Mouse (Mus musculus) cerebellum, postnatal 25 days (tissue): ENCODE results near the gene Pygb.

ENCODE experiments used
- DNase-seq, 2 experiments: peaks; one replicate each; pipeline ENCODE4 v3.0.0; 2021; ENCODE audit warnings: mixed read lengths in 2 of 2

The Pygb gene

DNA sequence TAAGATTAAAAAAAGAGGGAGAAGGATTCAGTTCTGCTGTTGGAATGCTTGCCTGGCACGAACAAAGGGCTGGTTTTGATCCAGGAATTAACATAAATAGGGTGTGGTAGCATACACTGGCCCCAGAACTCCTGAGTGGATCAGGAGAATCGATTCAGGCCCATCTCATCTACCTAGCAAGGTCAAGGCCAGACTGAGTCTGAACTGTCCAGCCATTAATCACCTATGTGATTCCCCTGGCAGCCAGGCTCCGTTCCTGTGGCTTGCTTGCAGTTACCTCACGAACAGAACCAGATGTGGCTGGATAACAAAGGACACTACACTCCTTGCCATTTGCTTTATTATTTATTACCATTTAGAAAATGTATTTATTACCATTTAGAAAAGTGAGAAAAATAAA, 6.8 kb downstream of the Pygb start:
- DNase-seq: no peak

GRCm38 (mm10) chr2:150798084-150798483, 11.5 kb downstream of the Pygb start:
- DNase-seq: no peak

GRCm38 (mm10) chr2:150800616-150801015, 14.1 kb downstream of the Pygb start:
- no peak for DNase-seq

- DNase-seq: peak in 1 of 2 experiments; percentile 35
These were observed 16.5 kb downstream of the Pygb start for GRCm38 (mm10) chr2:150803035-150803434.

DNA sequence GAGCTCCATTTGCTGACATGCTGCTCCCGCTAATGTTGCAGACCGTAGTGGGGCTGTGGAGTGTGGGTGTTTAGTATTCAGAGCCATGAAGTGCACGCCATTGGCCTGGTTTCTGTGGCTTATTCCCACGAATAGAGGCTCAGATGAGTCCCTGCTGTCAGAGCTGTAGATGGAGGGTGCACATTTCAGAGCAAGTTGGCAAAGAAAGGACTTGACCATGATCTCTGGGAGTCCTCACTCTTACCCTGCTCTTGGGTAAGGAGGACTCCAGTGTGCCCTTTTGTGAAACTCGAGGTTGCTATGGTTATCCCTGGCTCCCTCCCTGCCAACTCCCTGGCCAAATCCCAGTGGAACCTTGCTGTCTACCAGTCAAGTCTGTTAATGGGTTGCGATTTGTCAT, 21.8 kb downstream of the Pygb start:
- DNase-seq: no peak

DNA sequence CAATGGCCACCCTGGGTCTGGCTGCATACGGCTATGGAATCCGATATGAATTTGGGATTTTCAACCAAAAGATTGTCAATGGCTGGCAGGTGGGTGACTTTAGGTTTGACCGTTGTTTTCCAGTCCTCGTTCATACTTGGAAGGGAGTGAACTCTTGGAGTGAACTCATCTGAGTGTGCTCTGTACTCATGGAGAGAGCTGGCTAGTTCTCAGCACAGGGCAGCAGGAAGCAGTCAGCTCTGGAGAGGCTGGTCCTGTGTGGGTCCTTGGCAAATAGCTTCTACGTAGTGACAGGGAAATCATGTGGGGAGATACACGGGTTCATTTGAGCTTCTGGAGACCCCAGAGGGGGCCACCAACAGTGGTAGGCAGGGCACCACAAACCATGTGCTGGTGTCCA, 22.3 kb downstream of the Pygb start:
- DNase-seq: no peak

GRCm38 (mm10) chr2:150810603-150811002, 24.1 kb downstream of the Pygb start:
- DNase-seq: no peak

DNA sequence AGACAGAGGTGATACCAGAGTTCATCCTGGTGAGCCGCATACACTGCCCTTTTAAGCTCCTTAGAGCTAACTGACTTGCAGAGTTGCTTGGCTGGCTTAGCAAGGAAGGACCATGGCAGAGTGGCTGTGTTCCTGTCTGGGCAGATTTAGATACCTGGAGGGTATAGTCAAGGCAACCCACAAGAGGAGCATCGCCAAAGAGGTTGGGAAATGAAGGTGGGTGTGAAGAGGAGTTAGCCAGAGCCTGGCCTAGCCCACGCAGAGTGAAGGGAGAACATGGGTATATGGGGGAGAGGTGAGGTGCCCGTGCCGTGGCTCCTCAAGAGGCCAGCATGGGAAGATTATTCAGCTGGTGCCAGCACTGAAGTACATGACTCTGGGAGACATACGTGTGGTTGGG, 26.3 kb downstream of the Pygb start:
- no peak for DNase-seq

- DNase-seq: peak; percentile 54 to 76
These were observed 30.3 kb downstream of the Pygb start for GRCm38 (mm10) chr2:150816676-150817402.

DNA sequence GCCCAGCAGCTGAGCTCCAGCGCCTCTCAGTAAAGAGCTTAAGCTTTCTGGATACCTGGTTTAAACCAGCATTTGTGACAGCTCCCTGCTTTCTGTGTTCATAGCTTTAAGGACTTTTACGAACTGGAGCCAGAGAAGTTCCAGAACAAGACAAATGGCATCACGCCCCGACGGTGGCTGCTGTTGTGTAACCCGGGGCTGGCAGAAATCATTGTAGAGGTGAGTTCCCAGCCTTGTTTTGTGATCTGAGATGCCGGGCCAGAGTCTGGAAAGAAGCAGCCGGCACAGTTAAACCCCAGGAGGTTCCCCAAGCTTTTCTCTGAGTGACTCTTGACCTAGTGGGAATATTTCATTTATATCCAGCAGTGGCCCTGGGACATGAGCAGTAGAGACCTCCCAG, 32.2 kb downstream of the Pygb start:
- no peak for DNase-seq

GRCm38 (mm10) chr2:150820720-150821119, 34.2 kb downstream of the Pygb start:
- no peak for DNase-seq

DNA sequence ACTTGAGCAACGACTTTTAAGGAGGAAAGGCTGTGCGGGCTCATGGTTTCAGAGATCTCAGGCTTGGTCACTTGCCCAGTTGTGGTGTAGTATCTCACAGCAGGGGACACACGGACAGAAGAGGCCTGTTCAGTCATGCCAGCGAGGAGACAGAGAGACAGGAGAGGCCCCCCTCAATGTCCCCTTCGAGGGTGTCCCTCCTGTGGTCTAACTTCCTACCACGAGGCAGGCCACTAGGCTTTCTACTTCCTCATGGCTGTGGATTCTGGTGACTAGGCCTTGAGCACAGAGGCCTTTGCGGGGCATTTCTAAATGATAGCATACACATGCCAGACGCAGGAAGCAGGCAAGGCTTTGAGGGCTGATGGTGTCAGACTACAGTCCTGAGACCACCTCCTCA, 36.5 kb downstream of the Pygb start:
- peak in 1 of 2 experiments; percentile 31 for DNase-seq

DNA sequence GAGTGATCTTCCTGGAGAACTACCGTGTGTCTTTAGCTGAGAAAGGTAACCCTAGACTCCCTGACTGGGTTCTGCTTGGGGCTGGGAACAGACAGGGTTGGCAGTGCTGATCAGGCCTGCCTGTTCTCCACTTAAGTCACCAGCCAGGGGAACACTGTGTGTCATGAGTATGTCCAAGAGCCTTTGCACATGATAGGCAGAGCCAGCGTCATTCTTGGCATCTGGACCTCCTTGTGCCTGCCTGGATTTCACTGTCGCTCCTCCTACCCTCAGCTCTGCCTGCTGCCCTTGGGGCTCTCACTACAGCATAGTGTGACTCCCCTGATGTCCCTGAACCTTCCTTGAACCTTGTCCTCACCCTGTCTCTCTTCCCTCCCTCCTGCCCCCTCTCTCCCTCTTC, 39.9 kb downstream of the Pygb start:
- DNase-seq: no peak

DNA sequence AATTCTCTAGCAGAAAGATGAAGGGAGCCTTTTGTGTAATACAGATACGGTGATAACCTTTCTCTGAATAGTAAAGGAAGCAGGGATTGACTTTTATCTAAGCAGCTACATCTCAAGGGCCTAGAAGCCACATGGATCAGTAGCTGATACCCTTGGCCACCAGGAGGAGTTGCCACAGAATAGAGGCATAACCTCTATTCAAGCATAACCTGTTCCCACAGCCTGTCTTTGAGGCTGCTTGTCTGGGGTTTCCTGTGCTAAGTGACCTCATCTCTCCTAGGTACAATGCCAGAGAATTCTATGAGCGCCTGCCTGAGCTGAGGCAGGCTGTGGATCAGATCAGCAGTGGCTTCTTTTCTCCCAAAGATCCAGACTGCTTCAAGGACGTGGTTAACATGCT, 41.6 kb downstream of the Pygb start:
- DNase-seq: no peak

DNA sequence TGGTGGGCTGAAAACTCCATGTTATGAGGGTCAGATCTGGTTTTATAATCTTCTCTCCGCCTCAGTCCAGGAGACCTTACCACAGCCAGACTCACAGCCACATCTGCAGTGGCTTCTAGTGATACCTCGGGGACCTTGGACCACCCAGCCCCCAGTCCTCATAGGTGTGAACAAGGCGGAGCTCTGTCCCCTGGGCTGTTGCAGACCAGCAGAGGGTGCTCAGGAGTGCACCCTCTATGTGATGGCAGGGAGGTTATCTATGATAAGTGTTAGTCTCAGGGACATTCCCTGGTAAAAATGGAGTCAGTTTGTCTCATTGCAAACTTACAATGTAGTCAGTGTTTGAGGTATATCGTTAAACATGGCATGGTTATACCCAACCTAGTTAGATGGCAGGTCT, 42.1 kb downstream of the Pygb start:
- no peak for DNase-seq

DNA sequence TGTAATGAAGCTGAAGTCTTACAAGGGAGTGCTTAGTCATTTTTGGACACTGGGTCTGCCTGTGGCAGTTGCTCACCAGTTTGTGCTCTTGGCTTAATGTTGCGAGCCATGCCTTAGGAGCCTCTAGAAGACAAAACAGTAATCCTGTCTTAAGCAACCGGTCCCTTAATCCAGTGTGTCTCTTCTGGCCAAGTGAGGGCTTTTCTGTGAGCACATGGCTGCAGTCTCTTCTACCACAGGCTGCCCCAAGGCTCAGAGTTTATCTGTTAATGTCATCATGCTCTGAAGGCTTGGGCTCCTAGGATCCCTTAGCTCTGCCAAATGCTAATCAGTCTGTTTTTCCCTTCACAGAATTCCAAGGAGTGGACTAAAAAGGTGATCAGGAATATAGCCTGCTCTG, 43.5 kb downstream of the Pygb start:
- DNase-seq: no peak

- DNase-seq: no peak
These were observed 44.4 kb downstream of the Pygb start for GRCm38 (mm10) chr2:150830911-150831441.

- peak; percentile 58 to 77 for DNase-seq
These were observed 45.5 kb downstream of the Pygb start for GRCm38 (mm10) chr2:150832029-150832428.

- no peak for DNase-seq
These were observed 48.1 kb downstream of the Pygb start for GRCm38 (mm10) chr2:150834616-150835015.

DNA sequence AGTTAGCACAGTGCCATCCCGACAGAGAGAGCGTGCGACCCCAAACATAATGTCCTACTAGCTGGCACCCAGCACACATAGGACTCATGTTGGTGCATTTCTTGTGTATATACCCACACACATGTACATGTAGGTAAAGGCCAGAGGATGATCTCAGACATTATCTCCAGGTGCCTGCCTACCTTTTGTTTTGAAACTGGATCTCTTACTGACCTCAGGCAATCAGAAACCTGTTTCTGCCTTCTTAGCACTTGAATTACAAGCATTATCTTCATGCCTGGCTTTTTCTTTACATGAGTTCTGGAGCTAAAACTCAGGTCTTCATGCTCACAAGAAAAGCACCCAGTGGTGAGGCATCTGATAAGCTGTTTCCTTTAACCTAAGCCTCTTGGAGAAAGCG, 49.4 kb downstream of the Pygb start:
- DNase-seq: no peak

DNA sequence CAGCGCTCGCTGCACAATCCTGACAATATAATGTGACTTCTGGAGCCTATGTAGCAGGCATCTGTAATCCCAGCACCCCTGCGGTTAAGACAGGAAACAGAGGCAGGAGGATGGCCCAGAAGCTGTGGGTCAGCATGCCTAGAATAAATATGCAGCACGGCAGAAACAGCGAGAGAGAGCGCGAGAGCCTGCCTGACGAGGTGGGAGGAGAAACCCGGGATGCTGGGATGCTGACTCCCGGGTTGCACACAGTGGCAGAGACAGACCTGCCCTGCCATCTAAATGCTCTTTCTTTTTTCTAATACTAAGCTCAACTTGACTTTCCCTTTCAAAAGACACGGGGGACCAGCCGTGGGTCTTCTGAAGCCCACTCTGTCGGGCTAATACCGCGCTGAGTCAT, 50.4 kb downstream of the Pygb start:
- DNase-seq: no peak

GRCm38 (mm10) chr2:150837781-150838180, 51.2 kb downstream of the Pygb start:
- DNase-seq: no peak

GRCm38 (mm10) chr2:150839686-150840471, 53.3 kb downstream of the Pygb start:
- peak in 1 of 2 experiments; percentile 31 for DNase-seq

GRCm38 (mm10) chr2:150841109-150841508, 54.6 kb downstream of the Pygb start:
- no peak for DNase-seq
